Mouse (Mus musculus) small intestine, adult 2 months (tissue): ENCODE measurements around the gene Cd163l1.

Source experiments
- CTCF ChIP-seq: fragments of 200-500 bp; IDR thresholded peaks from 2 replicates; pipeline ENCODE4 v1.5.1; 2012; ENCODE audit warnings: low read depth, mild to moderate bottlenecking, control low read depth, inconsistent platforms, low read length, moderate library complexity, mixed read lengths; ENCODE audit not compliant: insufficient replicate concordance, insufficient read length; ENCODE audit errors: extremely low read depth
- POLR2A ChIP-seq: fragments of 200-500 bp; IDR thresholded peaks from 2 replicates; pipeline ENCODE4 v1.6.1; 2012; ENCODE audit warnings: low read depth, mild to moderate bottlenecking, control low read depth, inconsistent platforms, low read length, moderate library complexity

DNA sequence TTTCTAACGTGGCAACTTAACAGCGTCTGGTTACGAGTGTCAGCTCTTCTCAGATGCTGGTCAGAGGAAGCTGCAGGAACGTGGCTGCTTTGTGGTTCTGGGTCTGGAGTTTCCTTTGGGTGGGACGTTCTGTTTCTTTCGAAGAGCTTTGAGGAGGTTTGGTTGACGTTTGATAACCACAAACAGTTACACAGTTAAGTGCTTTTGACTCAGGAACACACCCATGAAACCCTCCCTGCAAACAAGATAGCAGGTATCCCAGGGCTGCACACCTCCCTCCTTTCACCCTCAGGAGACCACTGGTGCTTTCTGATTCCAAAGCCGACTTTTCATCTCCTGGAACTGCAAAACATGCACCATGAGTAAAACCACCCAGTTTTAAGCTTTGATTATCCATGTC lies 9.9 kb upstream of the Cd163l1 start:
- TF ChIP-seq CTCF: no peak
- no peak for TF ChIP-seq POLR2A
